Mouse (Mus musculus): Measurements from ENCODE around the gene Cap2.

- TF ChIP-seq CHD2 (IDR thresholded peaks at IDR 0.05; ENCODE audit: low read length) = no peak
- TF ChIP-seq ZNF384 (IDR thresholded peaks at IDR 0.05; ENCODE audit: low read depth, low read length) = no peak
- no peak for TF ChIP-seq MAFK (IDR thresholded peaks at IDR 0.05; ENCODE audit: borderline replicate concordance, low read depth, low read length)
Observed at GRCm38 (mm10) chr13:46588606-46589005, 87.0 kb downstream of the Cap2 start.
